Mouse (Mus musculus): Measurements from ENCODE around the gene Spata7.
A peak's percentile ranks its signal among the peaks of the same experiment; 100 is the strongest.
"Not testable (repeated sequence)": the region's sequence is repeated elsewhere in the genome, so short reads cannot be mapped to it uniquely, and the experiment has no call there.

Gene Spata7

GRCm38 (mm10) chr12:98627392-98628259, at the start of gene Spata7:
Gene Spata7 (plus strand): TSS chr12:98628157.
- DNase-seq (ENCODE audit: low spot score in 2 of 2), result peak; percentile 84 to 91

- DNase-seq (ENCODE audit: low spot score in 2 of 2), result no peak
Observed at GRCm38 (mm10) chr12:98585302-98585701, 42.7 kb upstream of the Spata7 start.

- no peak for DNase-seq (ENCODE audit: low spot score in 2 of 2)
Observed at GRCm38 (mm10) chr12:98588573-98588972, 39.4 kb upstream of the Spata7 start.

GRCm38 (mm10) chr12:98591016-98591415, 36.9 kb upstream of the Spata7 start:
- no peak for DNase-seq (ENCODE audit: low spot score in 2 of 2)

- DNase-seq (ENCODE audit: low spot score in 2 of 2), result no peak
Observed at GRCm38 (mm10) chr12:98600861-98601260, 27.1 kb upstream of the Spata7 start.

- no peak for DNase-seq (ENCODE audit: low spot score in 2 of 2)
Observed at GRCm38 (mm10) chr12:98602114-98602513, 25.8 kb upstream of the Spata7 start.

GRCm38 (mm10) chr12:98605264-98605663, 22.7 kb upstream of the Spata7 start:
- no peak for DNase-seq (ENCODE audit: low spot score in 2 of 2)

- DNase-seq (ENCODE audit: low spot score in 2 of 2), result no peak
Observed at GRCm38 (mm10) chr12:98606595-98607290, 21.2 kb upstream of the Spata7 start.

GRCm38 (mm10) chr12:98610341-98610740, 17.6 kb upstream of the Spata7 start:
- DNase-seq (ENCODE audit: low spot score in 2 of 2), result no peak

- no peak for DNase-seq (ENCODE audit: low spot score in 2 of 2)
Observed at GRCm38 (mm10) chr12:98614910-98615508, 12.9 kb upstream of the Spata7 start.

- no peak for DNase-seq (ENCODE audit: low spot score in 2 of 2)
Observed at GRCm38 (mm10) chr12:98615746-98616145, 12.2 kb upstream of the Spata7 start.

- DNase-seq (ENCODE audit: low spot score in 2 of 2), result no peak
Observed at GRCm38 (mm10) chr12:98619496-98619895, 8.5 kb upstream of the Spata7 start.

GRCm38 (mm10) chr12:98620922-98621321, 7.0 kb upstream of the Spata7 start:
- DNase-seq (ENCODE audit: low spot score in 2 of 2), result not testable (repeated sequence)

- not testable (repeated sequence) for DNase-seq (ENCODE audit: low spot score in 2 of 2)
Observed at GRCm38 (mm10) chr12:98623266-98623665, 4.7 kb upstream of the Spata7 start.

- DNase-seq (ENCODE audit: low spot score in 2 of 2), result peak in 1 of 2 experiments; percentile 27
Observed at GRCm38 (mm10) chr12:98628260-98628970, 458 bp downstream of the Spata7 start.

- DNase-seq (ENCODE audit: low spot score in 2 of 2), result no peak
Observed at GRCm38 (mm10) chr12:98644852-98645251, 16.9 kb downstream of the Spata7 start.

GRCm38 (mm10) chr12:98656873-98657272, 28.9 kb downstream of the Spata7 start:
- DNase-seq (ENCODE audit: low spot score in 2 of 2), result no peak

- no peak for DNase-seq (ENCODE audit: low spot score in 2 of 2)
Observed at GRCm38 (mm10) chr12:98662617-98663016, 34.7 kb downstream of the Spata7 start.

- DNase-seq (ENCODE audit: low spot score in 2 of 2), result peak; percentile 74 to 78
Observed at GRCm38 (mm10) chr12:98668132-98668814, 40.3 kb downstream of the Spata7 start.

- peak in 1 of 2 experiments; percentile 22 for DNase-seq (ENCODE audit: low spot score in 2 of 2)
Observed at GRCm38 (mm10) chr12:98669086-98669485, 41.1 kb downstream of the Spata7 start.

- no peak for DNase-seq (ENCODE audit: low spot score in 2 of 2)
Observed at GRCm38 (mm10) chr12:98669864-98670263, 41.9 kb downstream of the Spata7 start.

All from right cerebral cortex, adult 2 months (tissue).